Mouse (Mus musculus) CD4-positive helper T cell, adult 2 months (primary cell): ENCODE measurements at regions not wholly inside any gene's neighbourhood (a gene's known extent, or its start where the extent isn't known, plus 50 kb on each side); places are given as distances from the start of the nearest gene placed in this dataset.

Experiments
- DNase-seq: peaks from one replicate; pipeline ENCODE4 v3.0.0-alpha.2; 2012; ENCODE audit warnings: low read depth, missing footprints, low spot score

- DNase-seq: no peak
These were observed 186.6 kb downstream of the Rybp start for GRCm38 (mm10) chr6:100100565-100101133.

- DNase-seq: no peak
These were observed 190.7 kb downstream of the Rybp start for GRCm38 (mm10) chr6:100096393-100097125.

GRCm38 (mm10) chr6:100094653-100095217 is 192.6 kb downstream of the Rybp start:
- DNase-seq: no peak

DNA sequence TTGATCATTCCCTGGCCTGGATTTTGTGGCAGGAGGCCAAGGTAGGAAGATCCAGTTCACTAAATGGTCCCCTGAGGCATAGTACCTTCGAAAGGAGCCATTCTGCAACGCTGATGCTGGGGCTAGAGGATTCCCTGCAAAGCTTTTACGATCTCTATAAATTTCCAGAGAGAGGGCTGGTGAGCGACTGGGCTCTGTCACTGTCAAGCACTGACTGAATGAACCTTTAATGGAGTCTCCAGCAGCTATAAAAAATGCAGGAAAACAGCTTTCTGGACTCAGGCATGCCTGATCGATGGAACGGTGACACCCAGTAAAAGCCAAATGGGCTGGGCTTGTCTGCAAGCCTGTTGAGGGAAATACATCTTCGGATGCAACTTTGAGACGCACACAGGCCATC is 194.4 kb downstream of the Rybp start:
- DNase-seq: no peak

- DNase-seq: no peak
These were observed 195.5 kb downstream of the Rybp start for GRCm38 (mm10) chr6:100091815-100092214.

GRCm38 (mm10) chr6:100088576-100088975 is 198.7 kb downstream of the Rybp start:
- no peak for DNase-seq

DNA sequence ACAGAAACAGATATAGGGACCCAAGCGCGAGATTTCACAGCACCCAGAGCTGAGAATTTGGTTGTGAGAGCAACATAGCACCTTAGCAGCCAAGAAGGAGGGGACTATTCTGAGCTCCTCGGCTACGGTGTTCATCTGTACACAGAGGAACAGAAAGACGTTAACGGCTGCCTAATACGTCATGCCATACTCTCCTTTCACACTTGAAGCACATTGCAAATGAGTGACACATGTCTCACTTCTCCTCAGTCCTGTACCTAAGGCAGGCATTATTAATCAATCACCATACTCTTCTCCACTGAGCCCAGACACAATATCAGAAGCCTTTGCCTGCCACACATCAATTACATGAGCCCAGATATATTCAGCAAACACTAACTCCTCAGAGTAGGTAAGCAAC is 200.5 kb downstream of the Rybp start:
- no peak for DNase-seq

DNA sequence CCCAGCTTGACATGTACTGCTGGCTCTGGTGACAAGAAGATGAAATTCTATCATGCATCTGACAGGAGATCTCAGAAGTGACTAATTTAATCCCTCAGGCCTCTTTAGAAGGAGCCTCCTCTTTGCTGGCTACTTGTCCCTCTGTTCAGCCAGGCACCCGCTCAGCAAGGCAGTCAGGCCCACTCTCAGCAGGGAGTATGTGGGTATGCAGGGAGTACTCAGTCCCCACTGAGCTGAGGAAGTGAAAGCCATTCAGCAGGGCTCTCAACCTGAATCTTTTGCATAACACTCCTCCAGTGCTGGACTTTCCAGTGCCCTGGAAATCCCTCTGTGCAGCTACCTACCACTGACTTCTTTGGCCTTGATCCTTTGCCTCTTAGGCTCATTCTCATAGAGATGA is 201.3 kb downstream of the Rybp start:
- no peak for DNase-seq

- no peak for DNase-seq
These were observed 203.3 kb downstream of the Rybp start for GRCm38 (mm10) chr6:100083868-100084477.

- no peak for DNase-seq
These were observed 204.2 kb downstream of the Rybp start for GRCm38 (mm10) chr6:100083127-100083526.

DNA sequence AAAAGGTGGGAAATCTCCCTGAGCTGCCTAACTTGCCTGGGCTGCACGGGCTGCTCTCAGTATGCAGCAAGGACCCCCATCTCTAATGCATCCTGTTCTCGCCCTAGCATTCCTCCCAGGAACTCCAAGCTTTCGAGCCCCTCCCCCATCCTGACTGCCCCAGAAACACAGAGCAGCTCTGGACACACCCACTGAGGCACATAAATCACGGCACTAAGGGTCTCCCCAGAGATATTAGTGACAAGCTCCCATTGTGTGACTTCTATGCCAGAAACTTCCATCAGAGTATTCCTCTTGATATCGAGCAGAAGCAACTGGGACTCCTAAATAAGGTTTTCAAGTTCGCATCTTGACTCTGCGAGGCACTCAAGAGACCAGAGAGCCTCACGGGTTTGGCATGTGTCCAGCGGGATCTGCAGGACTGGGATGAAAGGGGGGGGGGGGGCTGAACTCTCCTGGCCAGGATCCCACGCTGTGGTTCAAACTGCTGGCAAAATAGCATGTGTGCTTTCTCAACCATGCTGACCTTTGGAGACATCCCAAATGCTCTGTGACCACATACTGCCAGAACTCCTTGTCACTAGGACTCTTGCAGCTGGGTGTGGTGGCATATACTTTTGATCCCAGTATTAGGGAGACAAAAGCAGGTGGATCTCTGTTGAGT is 212.5 kb downstream of the Rybp start:
- DNase-seq: no peak

GRCm38 (mm10) chr6:100072261-100072968 is 214.9 kb downstream of the Rybp start:
- DNase-seq: no peak

- DNase-seq: no peak
These were observed 218.1 kb downstream of the Rybp start for GRCm38 (mm10) chr6:100069151-100069550.

DNA sequence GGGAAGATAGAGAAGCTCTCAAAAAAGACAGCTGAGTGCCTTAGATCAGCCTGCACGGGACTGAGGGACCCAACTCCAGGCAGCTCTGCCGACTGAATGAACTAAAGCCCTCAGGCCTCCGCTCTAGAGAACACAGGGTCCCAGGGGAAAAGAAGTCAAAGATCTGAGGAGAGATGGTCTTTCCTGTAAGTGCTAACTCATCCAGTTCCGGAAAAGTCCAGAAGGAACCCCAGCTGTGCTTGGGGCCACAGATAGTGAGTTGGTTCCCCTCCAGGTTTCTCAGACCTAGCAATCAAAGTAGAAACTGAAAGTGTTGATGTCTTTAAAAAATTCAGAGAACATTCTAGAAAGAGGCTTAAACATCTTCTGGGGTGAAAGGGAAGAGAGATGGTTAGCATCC is 220.0 kb downstream of the Rybp start:
- DNase-seq: no peak

DNA sequence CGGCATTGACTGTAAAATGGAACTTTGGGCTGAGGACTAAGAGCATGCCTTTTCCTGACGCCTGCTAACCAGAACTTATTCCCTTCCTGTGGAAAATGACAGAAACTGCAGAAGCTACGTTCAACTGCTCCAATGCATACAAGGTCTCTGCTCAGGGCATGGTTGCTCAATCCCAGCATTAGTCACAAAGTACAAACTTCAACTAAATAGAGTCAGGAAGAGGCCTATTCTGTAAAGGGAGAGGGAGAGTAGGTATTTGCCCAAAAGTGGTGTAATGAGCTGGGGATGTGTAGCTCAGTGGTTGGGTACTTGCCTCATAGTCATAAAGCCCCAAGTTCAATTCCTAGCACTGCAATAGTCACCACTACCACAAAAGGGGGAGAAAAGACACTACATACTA is 221.7 kb downstream of the Rybp start:
- no peak for DNase-seq

DNA sequence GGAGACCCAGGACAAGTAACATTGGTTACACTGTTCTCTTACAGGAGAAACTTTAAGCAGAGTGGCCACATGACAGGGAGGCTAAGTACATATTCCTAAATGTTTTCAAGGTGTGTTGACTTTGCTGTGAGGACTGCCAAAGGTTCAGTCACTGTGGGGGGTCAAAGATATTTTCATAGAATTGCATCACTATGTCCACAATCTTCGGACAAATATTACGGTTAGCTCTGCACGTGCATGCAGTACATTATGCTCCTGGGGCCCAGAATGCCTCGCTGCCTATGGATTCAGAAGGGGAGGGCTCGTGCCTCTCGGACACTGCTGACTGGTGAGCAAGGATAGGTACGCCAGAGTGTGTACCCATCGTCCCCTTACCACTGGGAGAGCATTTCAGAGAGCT is 224.3 kb downstream of the Rybp start:
- no peak for DNase-seq

GRCm38 (mm10) chr6:100059803-100060202 is 227.5 kb downstream of the Rybp start:
- DNase-seq: no peak

DNA sequence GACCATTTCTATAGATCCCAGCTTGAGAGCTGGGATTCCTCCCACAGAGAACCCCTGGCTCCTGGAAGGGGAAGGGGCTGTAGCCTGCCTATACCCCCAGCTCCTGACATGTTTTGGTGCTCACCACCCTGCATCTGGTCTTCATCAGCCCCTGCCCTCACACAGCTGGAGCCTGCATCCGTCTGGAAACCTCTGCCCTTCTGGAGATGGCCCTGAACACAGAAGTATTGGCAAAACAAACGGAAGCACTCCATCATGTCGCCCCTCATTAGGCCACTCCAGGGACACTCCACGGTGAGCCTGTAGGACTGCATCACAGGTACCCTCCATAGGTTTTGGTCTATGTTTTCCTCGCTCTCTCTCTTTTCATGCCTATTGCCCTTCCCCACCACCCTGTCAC is 231.3 kb downstream of the Rybp start:
- no peak for DNase-seq

DNA sequence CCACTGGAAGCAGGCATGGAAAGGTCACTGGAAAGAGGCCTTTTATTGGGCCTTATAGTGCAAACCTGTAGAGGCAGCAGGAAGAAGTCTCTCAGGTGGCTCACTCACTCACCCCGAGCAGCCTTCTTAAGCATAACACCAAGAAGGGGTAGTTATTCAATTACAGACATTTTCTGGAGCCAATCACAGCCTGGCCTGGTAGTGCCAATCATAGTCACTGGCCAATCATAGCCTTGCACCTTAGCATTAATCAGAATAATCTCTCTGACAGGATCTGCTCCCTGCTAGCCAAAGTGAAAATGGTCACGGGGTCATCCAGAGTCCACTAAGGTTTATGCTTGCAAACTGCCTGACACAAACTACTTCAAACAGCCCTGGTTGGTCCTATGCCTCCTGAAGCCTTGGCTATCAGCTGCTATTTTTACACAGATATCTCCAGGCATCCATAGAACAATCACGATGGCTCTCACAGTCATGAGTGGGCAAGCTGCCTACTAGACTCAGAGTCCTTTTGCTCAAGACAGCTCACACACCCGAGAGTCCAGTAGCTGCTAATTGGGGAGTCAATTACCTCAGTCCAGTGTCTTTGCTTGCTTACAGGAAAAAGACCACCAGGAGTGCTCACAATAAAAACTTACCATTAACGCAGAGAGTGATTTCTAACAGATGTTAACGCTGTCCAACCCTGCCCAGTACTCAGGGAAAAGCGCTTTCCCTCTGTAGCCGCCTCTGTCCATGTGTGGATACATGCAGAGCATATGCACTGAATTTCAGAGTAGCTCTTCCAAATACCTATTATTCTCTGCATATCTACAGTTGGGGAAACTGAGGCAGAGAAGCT is 234.1 kb downstream of the Rybp start:
- no peak for DNase-seq

DNA sequence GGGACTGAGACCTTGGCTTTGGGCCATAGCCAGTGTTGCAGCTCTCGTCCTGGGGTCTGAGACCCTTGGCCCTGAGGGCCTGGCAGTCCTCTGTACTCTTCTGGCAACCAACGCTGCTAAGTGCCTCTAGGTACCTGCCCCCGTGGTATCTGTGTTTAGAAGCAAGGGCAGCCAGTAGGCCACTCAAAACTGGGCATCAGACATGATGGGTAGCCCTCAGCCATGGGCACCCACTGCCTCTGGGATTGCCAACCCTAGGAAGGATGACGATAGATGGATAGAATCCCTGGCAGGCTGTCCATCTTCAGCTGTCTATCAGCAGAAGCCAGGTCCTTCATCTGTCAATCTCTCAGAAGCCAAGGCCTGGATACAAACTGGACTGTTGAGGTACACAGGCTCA is 234.9 kb downstream of the Rybp start:
- no peak for DNase-seq

DNA sequence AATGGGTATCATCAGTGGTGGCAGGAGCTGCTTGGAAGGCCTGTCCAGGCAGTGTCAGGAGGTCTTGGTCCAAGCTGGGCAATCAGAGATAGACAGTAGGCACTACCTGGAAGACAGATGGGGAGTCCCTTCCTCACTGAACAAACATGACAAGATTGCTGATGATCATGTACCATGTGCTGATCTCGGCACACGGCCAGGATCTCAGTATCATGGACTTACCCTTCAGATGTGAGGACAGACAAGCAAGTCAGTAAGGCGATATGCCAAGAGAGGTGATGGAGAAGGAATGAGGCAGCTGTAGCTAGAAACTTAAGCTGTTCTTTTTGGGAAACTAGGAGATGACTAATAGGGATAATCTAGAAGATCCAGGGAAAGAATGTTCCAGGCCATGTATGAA is 238.2 kb downstream of the Rybp start:
- DNase-seq: no peak
